Mouse (Mus musculus) MN1 (cell line): ENCODE results near the gene Tlr11.

Experiments used
- DNase-seq: peaks from one replicate; pipeline ENCODE4 v3.0.0-alpha.2; 2016; ENCODE audit warnings: low spot score

Tlr11 gene

GRCm38 (mm10) chr14:50357593-50357992 lies at the start of gene Tlr11:
Tlr11 (plus strand) TSS chr14:50357914.
- no peak for DNase-seq

GRCm38 (mm10) chr14:50326661-50327060 lies 31.1 kb upstream of the Tlr11 start, which contains the start of gene Olfr734:
Olfr734 (minus strand) TSS chr14:50326761.
- DNase-seq: no peak

GRCm38 (mm10) chr14:50348796-50349195 lies 8.9 kb upstream of the Tlr11 start, which contains the start of gene Olfr735:
Olfr735 (minus strand) TSS chr14:50348872.
- no peak for DNase-seq

GRCm38 (mm10) chr14:50352438-50352837 lies 5.3 kb upstream of the Tlr11 start:
- DNase-seq: no peak

GRCm38 (mm10) chr14:50356725-50357124 lies 989 bp upstream of the Tlr11 start:
- DNase-seq: no peak

GRCm38 (mm10) chr14:50360480-50360879 lies 2.8 kb downstream of the Tlr11 start:
- no peak for DNase-seq

- DNase-seq: no peak
Observed at GRCm38 (mm10) chr14:50363561-50363960, 5.8 kb downstream of the Tlr11 start.

- no peak for DNase-seq
Observed at GRCm38 (mm10) chr14:50380863-50381262, 23.1 kb downstream of the Tlr11 start, which contains the start of gene Olfr736. Olfr736 (plus strand) TSS chr14:50381163.

GRCm38 (mm10) chr14:50407268-50407667 lies 49.6 kb downstream of the Tlr11 start, which contains the start of gene Olfr738:
Olfr738 (plus strand) TSS chr14:50407568.
- no peak for DNase-seq
